Mouse (Mus musculus): ENCODE measurements at regions not wholly inside any gene's neighbourhood (a gene's known extent, or its start where the extent isn't known, plus 50 kb on each side); places are given as distances from the start of the nearest gene placed in this dataset.

DNA sequence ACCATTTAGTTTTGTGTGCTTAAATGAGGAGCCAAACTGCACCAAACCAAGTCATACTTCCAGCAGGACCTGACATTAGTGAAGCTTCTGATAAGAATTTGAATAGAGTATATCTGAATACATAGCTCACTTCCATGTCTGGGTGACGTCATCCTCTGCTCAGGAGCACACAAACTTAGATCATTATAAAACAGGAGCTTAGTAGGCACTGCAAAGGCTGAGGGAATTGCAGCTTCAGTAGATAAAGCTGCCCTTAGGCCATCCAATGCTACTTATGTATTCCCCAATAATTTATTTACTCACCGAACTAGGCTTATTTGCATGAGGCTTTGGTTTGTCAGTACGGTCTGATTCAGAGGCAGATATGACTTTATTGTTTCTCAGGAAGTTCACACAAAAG is 297.0 kb downstream of the Ice1 start:
- TF ChIP-seq CTCF (conservative IDR thresholded peaks at IDR 0.05; ENCODE audit: low read length) = no peak
- TF ChIP-seq NANOG (IDR thresholded peaks at IDR 0.05; ENCODE audit: borderline replicate concordance, low read length) = no peak
- TF ChIP-seq POU5F1 (IDR thresholded peaks at IDR 0.05; ENCODE audit: borderline replicate concordance, low read length) = no peak

Data from E14TG2a.4 (cell line).